Mouse (Mus musculus): Measurements from ENCODE around the gene Nat8f6. TPM values are rescaled to one million over a fixed set of nuclear protein-coding genes. Genes with fewer than 3 reads are reported as not detected.
"Not testable (repeated sequence)": the region's sequence is repeated elsewhere in the genome, so short reads cannot be mapped to it uniquely, and the experiment has no call there.

Nat8f6 gene
- polyA plus RNA-seq (2012; ENCODE audit: insufficient read depth, low replicate concordance): not detected in 2 replicates

DNA sequence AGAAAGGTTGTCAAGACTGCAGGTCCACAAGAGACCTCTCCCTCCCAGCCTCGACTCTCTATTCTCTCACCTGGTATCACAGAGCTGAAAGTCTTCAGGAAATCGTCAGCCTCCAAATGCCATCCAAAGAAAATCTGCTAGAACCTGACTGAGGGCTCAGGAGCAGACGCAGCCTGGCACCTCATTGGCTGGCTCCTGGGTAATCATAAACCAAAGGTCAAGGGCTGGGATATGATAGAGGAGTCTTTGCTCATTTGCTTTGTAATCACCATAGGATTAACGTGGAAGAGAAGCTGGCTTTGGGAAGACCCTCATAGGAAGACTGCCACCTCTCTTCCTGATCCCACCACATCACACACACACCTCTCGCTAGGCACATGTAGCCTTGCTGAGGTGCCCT is at the start of gene Nat8f6, which contains the start of gene Nat8f5:
TSS of gene Nat8f6 (minus strand) at position 118 of the 400 bp plus-strand sequence.
TSS of gene Nat8f5 (minus strand) at position 136 of the 400 bp plus-strand sequence.
- Histone ChIP-seq H3K9me3 (peaks cover 16% of the 10 kb centered on the region), H3K27me3 (replicated peaks) (peaks cover 4% of the 10 kb centered on the region), H3K36me3 (replicated peaks; ENCODE audit: low read length) (no peaks in the 10 kb centered on the region), H3K4me3 (replicated peaks) (no peak within 1 kb of the TSS), H3K4me1 (peaks cover 4% of the 10 kb centered on the region; the same call in 1 of the 2 replicates)
- TF ChIP-seq GATA1 (IDR thresholded peaks at IDR 0.05; ENCODE audit: borderline replicate concordance, low read length) (no peak), FLI1 (IDR thresholded peaks at IDR 0.05; ENCODE audit: low read length) (no peak)

DNA sequence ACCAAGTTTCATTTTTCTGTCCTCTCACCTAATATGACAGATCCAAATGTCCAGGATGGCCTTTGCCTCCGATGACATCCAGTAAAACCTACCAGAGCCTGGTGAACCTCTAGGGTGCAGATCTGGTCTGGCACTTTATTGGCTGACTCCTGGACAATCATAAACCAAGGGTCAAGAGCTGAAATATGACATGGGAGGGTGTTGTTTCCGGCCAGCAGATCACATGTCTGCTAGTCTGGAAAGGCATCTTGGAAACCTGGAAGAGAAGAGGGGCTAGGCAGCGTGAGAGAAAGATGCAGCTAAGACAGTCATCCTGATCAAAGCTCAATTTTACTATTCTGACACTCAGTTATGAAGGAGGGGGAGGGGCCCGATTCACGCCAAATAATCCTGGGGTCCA is 48.3 kb upstream of the Nat8f6 start, which contains the start of gene Nat8f2:
TSS of gene Nat8f2 (minus strand) at position 153 of the 400 bp plus-strand sequence.
- H3K4me1 ChIP-seq; H3K9me3 ChIP-seq; H3K27me3 ChIP-seq (replicated peaks); H3K4me3 ChIP-seq (replicated peaks); H3K36me3 ChIP-seq (replicated peaks; ENCODE audit: low read length): not testable (repeated sequence)

DNA sequence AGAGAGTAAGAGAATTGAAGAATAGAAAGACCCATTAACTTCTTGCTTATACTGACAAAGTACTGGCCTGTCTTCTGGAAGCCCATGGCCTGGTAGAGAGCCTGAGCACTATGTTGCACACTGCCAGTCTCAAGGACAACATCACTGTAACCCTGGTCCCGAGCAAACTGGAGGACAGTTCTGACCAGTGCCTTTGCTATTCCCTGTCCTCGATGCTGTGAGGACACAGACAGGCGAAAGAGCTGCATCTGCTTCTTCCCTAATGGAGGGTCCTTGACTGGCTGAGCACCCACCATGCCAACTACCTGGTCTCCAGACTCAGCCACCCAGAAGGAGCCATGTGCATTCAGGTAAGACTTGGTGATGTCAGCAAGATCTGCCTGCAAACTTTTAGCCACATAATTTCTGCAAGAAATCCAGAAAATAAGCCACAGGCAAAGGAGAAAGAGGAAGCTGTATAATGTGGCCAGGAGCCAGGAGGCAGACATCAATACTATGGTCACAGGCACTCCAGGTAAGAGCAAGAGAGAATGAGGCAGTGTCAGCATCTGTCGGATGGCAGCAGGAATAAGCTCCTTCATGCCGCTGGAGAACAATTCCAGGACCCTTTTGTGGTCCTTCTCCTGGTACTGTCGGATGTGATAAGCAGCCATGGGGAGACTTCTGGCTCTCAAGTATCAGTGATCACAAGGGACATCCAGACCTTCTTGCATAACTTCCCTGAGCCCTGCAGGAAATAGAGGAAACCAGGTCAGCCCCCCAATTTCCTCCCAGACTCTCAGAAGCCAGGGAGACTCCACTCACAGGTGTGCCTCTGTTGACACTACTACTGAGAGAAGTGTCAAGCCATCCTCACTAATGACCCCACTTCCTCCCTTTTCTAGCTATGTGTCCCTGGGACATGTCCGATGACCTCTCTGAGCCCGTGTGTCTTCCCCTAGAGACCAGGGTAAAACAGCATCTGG is 47.3 kb upstream of the Nat8f6 start:
- Histone ChIP-seq H3K4me3 (replicated peaks) (no peak overlapping the region), H3K4me1 (no peaks in the 10 kb centered on the region), H3K9me3 (0 out of 2 replicates have a peak, but pooled peaks cover 7% of the 10 kb centered on the region), H3K27me3 (replicated peaks) (peaks cover 9% of the 10 kb centered on the region), H3K36me3 (replicated peaks; ENCODE audit: low read length) (no peaks in the 10 kb centered on the region)
- TF ChIP-seq GATA1 (IDR thresholded peaks at IDR 0.05; ENCODE audit: borderline replicate concordance, low read length) (no peak), FLI1 (IDR thresholded peaks at IDR 0.05; ENCODE audit: low read length) (no peak)

DNA sequence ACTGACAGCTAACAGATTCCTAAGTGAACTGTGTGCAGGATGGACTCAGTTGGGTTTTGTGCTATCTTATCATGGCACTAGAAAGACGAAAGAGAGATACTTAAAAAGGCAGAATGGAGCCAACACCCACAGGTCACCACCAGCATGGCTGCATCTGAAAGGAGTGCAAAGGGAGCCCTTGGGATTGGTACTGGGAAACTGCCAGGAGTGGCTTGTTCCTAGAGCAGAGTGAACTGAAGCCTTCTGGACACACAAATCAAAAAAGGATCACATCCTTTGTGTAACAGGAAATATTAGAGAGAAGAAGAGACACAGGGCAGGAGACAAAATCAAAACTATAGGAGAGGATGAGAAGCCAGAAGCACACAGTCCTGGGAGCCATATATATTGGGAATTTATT is 46.2 kb upstream of the Nat8f6 start:
- H3K4me1 ChIP-seq; H3K9me3 ChIP-seq; H3K36me3 ChIP-seq (replicated peaks; ENCODE audit: low read length); H3K27me3 ChIP-seq (replicated peaks); H3K4me3 ChIP-seq (replicated peaks): not testable (repeated sequence)

DNA sequence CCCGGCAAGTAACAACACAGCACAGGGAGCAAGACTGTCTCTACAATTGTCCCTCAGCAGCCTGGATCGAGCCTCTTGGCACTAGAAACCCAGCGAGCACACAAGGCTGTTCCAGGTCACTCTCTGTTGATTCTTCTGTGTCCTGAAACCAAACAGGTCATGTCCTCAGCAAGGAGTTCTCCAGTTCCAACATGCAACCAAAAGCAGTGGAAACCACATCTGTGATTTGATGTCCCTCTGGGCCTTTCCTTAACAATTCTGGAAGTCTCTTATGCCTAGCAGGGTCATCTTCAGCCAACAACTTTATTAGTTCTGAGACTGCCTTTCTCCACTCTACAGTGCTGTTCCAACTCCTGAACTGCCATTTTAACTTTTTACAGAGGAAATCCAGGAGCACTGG is 45.4 kb upstream of the Nat8f6 start:
- not testable (repeated sequence) for H3K4me3 ChIP-seq (replicated peaks); H3K9me3 ChIP-seq; H3K36me3 ChIP-seq (replicated peaks; ENCODE audit: low read length); H3K4me1 ChIP-seq
- peaks cover 12% of the 10 kb centered on the region for H3K27me3 ChIP-seq (replicated peaks)

DNA sequence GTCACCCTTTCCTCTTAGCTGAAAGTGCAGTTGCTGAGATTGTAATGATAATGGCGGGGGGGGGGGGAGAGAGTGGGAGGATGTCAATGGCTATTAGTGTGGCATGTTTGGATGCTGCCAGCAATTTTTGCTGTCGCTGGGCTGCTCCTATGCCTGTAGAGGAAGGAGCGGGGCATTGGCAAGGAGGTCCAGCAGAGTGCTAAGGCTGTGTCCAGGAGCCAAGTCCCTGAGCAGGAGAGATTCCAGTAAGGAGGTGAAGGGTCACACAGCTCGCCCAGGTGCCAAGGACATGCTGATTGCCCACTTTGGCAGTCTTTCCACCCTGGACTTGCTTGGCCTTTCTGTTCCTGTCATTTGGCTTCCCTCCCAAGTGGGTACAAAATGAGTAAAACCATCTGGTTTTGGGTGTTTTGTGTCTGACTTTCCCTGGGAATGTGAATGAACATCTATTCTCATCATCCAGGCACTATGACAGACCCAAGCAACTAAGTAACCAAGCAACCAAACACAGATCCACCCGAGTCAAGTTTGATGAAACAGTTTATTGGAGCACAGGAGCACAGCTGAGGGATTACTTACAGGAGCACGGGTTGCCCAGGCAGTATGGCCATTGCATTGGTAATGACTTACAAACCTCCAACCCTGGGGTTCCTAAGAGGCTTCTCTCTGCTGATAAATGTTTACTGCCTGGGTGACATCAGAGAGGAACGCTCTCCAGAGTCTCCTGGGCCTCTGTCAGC is 44.3 kb upstream of the Nat8f6 start:
- not testable (repeated sequence) for H3K36me3 ChIP-seq (replicated peaks; ENCODE audit: low read length); H3K9me3 ChIP-seq; H3K4me1 ChIP-seq; H3K4me3 ChIP-seq (replicated peaks)
- peaks cover 21% of the 10 kb centered on the region for H3K27me3 ChIP-seq (replicated peaks)

DNA sequence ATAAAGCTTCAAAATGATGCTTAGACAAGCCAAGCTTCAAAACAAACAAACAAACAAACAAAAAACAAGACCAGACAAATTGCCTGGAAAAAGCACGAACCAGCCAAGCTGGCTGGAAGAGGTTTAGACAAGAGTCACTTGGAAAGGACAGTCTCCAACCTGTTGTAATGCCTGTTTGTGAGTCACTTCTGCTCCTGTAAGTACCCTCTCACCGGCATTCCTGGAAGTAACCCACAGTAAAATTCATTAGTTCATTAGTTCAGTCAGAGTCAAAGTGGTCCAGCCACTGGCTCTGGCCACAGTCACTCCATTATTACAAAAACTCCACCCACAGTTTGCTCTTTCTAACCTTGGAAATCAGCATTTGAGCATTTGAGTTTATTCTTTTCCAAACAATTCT is 43.1 kb upstream of the Nat8f6 start:
- Histone ChIP-seq H3K36me3 (replicated peaks; ENCODE audit: low read length) (no peaks in the 10 kb centered on the region), H3K9me3 (0 out of 2 replicates have a peak, but pooled peaks cover 7% of the 10 kb centered on the region), H3K4me3 (replicated peaks) (no peak overlapping the region), H3K27me3 (replicated peaks) (peaks cover 33% of the 10 kb centered on the region), H3K4me1 (no peaks in the 10 kb centered on the region)
- TF ChIP-seq FLI1 (IDR thresholded peaks at IDR 0.05; ENCODE audit: low read length) (no peak), GATA1 (IDR thresholded peaks at IDR 0.05; ENCODE audit: borderline replicate concordance, low read length) (no peak)

DNA sequence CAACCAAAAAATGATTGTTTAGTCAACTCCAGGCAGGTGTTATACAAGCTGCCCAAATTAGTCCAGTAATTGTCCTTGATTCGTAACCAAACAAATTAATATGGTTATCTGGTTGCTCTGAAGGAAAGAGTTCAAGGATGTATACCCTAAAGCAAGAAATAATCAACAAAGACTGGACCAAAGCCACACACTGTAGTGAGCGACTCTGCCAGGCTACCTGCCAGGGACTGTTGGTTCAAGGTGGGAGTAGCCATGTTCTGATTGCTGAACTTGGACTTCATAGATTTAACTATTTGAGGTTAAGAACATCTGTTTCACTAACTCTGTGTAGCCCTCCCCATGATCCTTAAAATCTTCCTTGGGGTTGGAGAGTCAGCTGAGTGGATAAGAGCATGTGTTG is 42.4 kb upstream of the Nat8f6 start:
- Histone ChIP-seq H3K4me3 (replicated peaks) (no peak overlapping the region), H3K9me3 (0 out of 2 replicates have a peak, but pooled peaks cover 7% of the 10 kb centered on the region), H3K27me3 (replicated peaks) (peaks cover 34% of the 10 kb centered on the region), H3K4me1 (no peaks in the 10 kb centered on the region), H3K36me3 (replicated peaks; ENCODE audit: low read length) (no peaks in the 10 kb centered on the region)
- TF ChIP-seq FLI1 (IDR thresholded peaks at IDR 0.05; ENCODE audit: low read length) (no peak), GATA1 (IDR thresholded peaks at IDR 0.05; ENCODE audit: borderline replicate concordance, low read length) (no peak)

DNA sequence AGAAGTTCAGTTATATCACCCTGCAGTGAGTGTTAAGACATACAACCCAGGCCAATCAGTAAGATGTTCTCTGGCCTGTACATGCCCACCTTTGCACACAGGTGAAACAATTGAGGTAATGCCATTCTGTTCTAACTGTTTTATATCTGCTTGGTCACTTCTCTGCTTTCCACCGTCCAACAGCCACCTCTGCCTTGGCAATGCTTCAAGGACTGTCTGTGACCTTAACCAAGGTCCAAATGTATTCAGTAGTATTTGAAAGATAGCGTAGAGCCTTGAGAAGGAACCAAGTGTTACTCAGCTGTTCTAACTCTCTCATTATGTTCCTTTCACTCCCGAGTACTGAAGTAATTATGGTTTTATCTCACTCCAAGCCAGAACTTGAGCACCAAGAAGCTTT is 41.8 kb upstream of the Nat8f6 start:
- H3K4me3 ChIP-seq (replicated peaks): no peak overlapping the region
- no peaks in the 10 kb centered on the region for H3K36me3 ChIP-seq (replicated peaks; ENCODE audit: low read length)
- H3K27me3 ChIP-seq (replicated peaks): peaks cover 31% of the 10 kb centered on the region
- no peak for TF ChIP-seq FLI1 (IDR thresholded peaks at IDR 0.05; ENCODE audit: low read length)
- no peak for TF ChIP-seq GATA1 (IDR thresholded peaks at IDR 0.05; ENCODE audit: borderline replicate concordance, low read length)
- no peaks in the 10 kb centered on the region for H3K4me1 ChIP-seq
- 0 out of 2 replicates have a peak, but pooled peaks cover 7% of the 10 kb centered on the region for H3K9me3 ChIP-seq

DNA sequence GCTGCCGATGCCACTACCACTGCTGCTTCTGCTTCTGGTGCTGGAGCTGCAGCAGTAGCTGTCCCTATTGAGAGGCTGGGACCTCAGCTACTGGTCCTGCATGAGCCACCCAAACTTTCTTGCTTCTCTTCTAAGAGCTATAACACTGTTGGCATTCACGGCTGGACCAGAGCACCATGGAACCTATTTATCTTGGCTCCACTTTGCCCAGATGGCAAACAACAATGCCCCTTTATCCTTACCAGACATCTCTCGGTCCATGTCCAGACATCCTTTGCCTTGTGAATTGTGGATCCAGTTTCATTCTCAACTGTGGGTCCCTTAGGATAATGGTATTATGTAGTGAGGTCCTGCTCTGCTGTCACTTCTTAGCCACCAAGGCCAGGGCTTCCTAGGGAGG is 40.5 kb upstream of the Nat8f6 start:
- Histone ChIP-seq H3K4me3 (replicated peaks) (no peak overlapping the region), H3K9me3 (0 out of 2 replicates have a peak, but pooled peaks cover 7% of the 10 kb centered on the region), H3K36me3 (replicated peaks; ENCODE audit: low read length) (no peaks in the 10 kb centered on the region), H3K27me3 (replicated peaks) (peaks cover 31% of the 10 kb centered on the region), H3K4me1 (no peaks in the 10 kb centered on the region)
- TF ChIP-seq GATA1 (IDR thresholded peaks at IDR 0.05; ENCODE audit: borderline replicate concordance, low read length) (no peak), FLI1 (IDR thresholded peaks at IDR 0.05; ENCODE audit: low read length) (no peak)

All from megakaryocyte, embryonic 14.5 days (primary cell).